Mouse (Mus musculus): ENCODE measurements around the gene Prrg2.

DNA sequence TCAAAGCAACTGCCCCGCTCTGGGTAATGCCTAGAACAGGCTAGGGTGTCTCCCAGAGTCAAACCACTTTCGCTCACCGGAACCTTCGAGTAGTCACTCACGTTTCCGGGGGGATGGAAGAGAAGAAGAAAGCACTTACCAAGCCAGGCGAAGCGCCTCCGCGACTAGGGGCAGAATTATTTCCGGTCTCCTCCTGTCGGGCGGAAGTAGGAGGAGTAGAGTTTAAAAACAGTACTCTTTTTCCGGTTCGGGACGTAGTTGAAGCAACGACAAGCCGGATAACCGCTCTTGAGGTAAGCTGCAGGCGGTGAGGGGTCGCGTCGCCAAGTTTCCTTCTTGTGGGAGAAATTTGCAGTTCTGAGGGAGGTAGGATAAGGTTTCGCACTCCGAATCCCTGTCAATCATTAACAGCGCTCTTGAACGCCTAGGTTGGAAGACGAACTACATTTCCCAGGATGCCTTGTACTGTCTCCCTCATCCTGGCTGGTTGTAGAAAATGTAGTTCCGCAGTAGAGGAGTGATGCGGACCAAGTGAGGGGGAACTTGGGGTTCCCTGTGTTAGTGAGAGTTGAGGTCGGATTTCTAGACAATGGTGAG, at the start of gene Prrg2, which contains the start of gene Nosip:
- no peak for TF ChIP-seq POLR2A (IDR thresholded peaks at IDR 0.05; ENCODE audit: borderline replicate concordance, low read depth, low read length)
- TF ChIP-seq CTCF (IDR thresholded peaks at IDR 0.05; ENCODE audit: low read depth, low read length): no peak

All from bone marrow macrophage, adult 2 months (primary cell).